Mouse (Mus musculus) kidney, postnatal 0 days (tissue): ENCODE measurements around the gene Ppdpf. TPM values are rescaled to one million over a fixed set of nuclear protein-coding genes. Genes with fewer than 3 reads are reported as not detected.

Experiments
- ATAC-seq: fragments of 200-750 bp; cut with Nextera tagmentation; replicated peaks from 2 replicates; pipeline ENCODE4 v1.8.0; 2017; ENCODE audit warnings: low read depth, moderate number of reproducible peaks, moderate TSS enrichment, moderate library complexity; ENCODE audit not compliant: low FRiP score
- DNase-seq: peaks from one replicate; pipeline ENCODE4 v3.0.0-alpha.2; 2016; ENCODE audit warnings: low spot score
- H3K27ac ChIP-seq: fragments of 300-500 bp; sonication (generic); 2 replicates; pipeline ENCODE4 v1.5.1; 2014; ENCODE audit warnings: mild to moderate bottlenecking
- H3K27me3 ChIP-seq: fragments of 300-500 bp; sonication (generic); 2 replicates; pipeline ENCODE4 v1.6.1; 2014; ENCODE audit warnings: low read length, mixed read lengths; ENCODE audit not compliant: insufficient read depth
- H3K36me3 ChIP-seq: fragments of 300-500 bp; sonication (generic); 2 replicates; pipeline ENCODE4 v1.6.1; 2014; ENCODE audit warnings: low read length, mixed read lengths; ENCODE audit not compliant: insufficient read depth
- H3K4me1 ChIP-seq: fragments of 300-500 bp; sonication (generic); replicated peaks from 2 replicates; pipeline ENCODE4 v1.6.1; 2014; ENCODE audit warnings: antibody characterized with exemption, low read length, mixed read lengths; ENCODE audit not compliant: insufficient read depth
- H3K4me2 ChIP-seq: fragments of 300-500 bp; sonication (generic); 2 replicates; pipeline ENCODE4 v1.6.1; 2014; ENCODE audit warnings: mild to moderate bottlenecking, low read length, moderate library complexity, mixed read lengths
- H3K4me3 ChIP-seq: fragments of 300-500 bp; sonication (generic); replicated peaks from 2 replicates; pipeline ENCODE4 v1.5.1; 2014; ENCODE audit warnings: low read depth, low read length
- H3K9ac ChIP-seq: fragments of 300-500 bp; sonication (generic); 2 replicates; pipeline ENCODE4 v1.6.1; 2014; ENCODE audit warnings: low read depth, low read length
- H3K9me3 ChIP-seq: fragments of 300-500 bp; sonication (generic); replicated peaks from 2 replicates; pipeline ENCODE4 v1.6.1; 2016; ENCODE audit warnings: low read length, inconsistent platforms, mixed read lengths
- CTCF ChIP-seq: IDR thresholded peaks from 2 replicates; pipeline ENCODE4 v1.5.1; 2016; ENCODE audit warnings: antibody characterized with exemption, low read depth, mild to moderate bottlenecking, moderate library complexity
- WGBS: fragments of 180-500 bp; shearing (Covaris S2); extraction: QIAGEN DNeasy Blood & Tissue Kit; methylation state at CpG from one replicate; pipeline ENCODE4 v1.1.7; 2014; 5-methylcytosine and 5-hydroxymethylcytosine counted together
- polyA plus RNA-seq: library from polyadenylated mRNA; unstranded; fragments of >200 nt; fragmentation: Nextera tagmentation; extraction: Ambion mirVana; gene quantifications from 2 replicates; pipeline ENCODE4 v1.2.1, GENCODE M21; 2015

The Ppdpf gene
- polyA plus RNA-seq, 1 experiment from 2014 or later = 278 TPM

DNA sequence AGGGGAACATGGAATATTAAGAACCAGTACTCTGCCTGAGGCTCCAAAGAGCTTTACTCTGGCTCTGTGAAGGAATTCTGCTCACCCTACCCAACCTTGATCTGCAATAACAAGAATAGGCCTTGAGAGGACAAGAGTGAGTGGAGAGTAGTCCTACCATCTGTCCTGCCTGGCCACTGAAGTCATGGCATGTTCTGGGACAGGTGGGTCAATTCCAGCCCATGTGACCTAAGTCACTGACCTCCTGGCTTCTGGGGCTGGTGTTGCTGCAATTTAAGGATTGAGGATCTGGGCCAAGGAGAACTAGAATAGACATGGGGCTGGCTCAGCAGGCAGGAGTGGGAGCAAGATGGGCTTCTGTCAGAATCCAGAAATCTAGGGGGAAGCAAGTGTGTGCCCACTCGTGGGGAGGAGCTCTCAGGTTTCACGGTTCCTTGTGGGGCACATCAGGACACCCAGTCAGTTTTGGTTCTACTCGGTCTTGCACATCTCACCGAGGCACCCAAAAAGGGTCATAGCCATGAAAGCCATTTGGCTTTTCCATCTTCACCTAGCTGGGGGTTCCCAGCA, 40.0 kb upstream of the Ppdpf start:
- no peak for TF ChIP-seq CTCF
- WGBS = 46% methylated on average over 4 of the region's 4 CpGs
- H3K4me3 ChIP-seq = no peak overlapping the region
- 0 out of 2 replicates have a peak, but pooled peaks cover 15% of the 10 kb centered on the region for H3K27me3 ChIP-seq
- H3K9me3 ChIP-seq = no peaks in the 10 kb centered on the region
- H3K27ac ChIP-seq = no peak overlapping the region
- 0 out of 2 replicates have a peak, but pooled peaks cover 5% of the 10 kb centered on the region for H3K4me1 ChIP-seq
- DNase-seq = no peak
- H3K4me2 ChIP-seq = peak overlapping the region; percentile 88
- ATAC-seq = no peak
- no peak overlapping the region for H3K9ac ChIP-seq
- H3K36me3 ChIP-seq = no peaks in the 10 kb centered on the region

DNA sequence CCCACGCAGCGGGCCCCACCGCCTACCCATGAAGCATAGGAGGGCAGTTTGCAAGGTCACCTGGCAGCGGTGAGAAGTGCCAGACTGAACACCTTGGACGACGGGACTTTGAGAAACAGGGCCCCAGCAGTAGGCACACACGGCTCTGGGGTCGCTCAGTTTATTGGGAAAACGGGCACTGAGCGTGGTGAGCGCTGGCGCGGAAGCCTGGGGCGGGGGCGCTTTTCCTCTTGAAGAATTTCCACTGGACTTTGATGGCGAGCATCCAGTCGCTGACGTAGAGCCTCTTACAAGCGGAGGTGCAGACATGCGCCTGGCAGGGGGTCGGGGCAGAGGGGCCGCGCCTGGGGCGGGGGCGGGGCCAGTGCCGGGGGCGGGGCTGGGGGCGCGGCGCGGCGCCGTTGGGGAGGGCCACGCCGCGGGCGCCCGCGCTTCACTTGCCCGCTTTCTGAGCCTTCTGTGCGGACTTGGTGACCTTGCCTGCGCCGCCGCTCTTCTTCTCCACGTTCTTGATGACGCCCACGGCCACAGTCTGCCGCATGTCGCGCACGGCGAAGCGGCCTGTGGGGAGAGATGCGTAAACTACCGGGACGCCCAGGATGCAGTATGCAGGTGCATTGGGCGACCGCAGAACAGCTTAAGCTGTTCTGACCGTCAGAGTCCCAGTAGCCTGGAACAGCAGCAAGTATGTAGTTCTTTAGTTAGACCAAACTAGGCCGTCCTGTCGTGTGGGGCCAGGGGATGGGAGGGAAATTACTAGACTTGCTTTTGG, 39.3 kb upstream of the Ppdpf start:
- ATAC-seq (no peak), DNase-seq (peak; percentile 31)
- Histone ChIP-seq H3K4me3 (peak overlapping the region; percentile 39), H3K36me3 (no peaks in the 10 kb centered on the region), H3K4me1 (0 out of 2 replicates have a peak, but pooled peaks cover 5% of the 10 kb centered on the region), H3K9ac (0 out of 2 replicates have a peak overlapping the region, but pooled peaks have one; percentile 13), H3K27me3 (0 out of 2 replicates have a peak, but pooled peaks cover 15% of the 10 kb centered on the region), H3K4me2 (peak overlapping the region; percentile 88), H3K27ac (no peak overlapping the region), H3K9me3 (no peaks in the 10 kb centered on the region)
- no peak for TF ChIP-seq CTCF
- WGBS = under 1% methylated on average over 43 of the region's 61 CpGs

DNA sequence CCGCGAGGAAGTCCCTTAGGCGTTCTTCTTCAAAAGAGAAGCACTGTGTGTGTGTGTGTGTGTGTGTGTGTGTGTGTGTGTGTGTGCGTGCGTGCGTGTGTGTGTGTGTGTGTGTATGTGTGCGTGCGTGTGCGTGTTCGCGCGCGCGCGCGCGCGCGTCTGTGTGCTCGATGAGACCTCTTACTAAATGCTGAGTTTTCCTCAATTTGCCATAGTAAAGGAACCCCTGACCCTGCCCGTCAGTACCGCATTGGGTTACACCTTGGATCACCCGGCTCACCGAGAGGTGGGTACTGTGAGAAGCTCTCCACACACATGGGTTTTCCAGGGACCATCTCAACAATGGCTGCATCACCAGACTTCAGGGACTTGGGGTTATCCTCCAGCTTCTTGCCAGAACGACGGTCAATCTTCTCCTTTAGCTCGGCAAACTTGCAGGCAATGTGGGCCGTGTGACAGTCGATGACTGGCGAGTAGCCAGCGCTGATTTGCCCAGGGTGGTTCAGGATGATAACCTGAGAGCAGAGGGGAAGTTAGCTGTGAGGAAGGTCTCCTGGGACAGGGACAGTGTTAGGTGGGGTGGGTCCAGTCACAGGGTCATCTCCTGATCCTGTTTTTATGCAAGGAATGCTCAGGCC, 38.6 kb upstream of the Ppdpf start:
- whole genome bisulfite sequencing = 11% methylated on average over 31 of the region's 31 CpGs
- H3K4me1 ChIP-seq = 0 out of 2 replicates have a peak, but pooled peaks cover 5% of the 10 kb centered on the region

GRCm38 (mm10) chr2:181150281-181150680, 36.8 kb upstream of the Ppdpf start:
- DNase-seq (no peak), ATAC-seq (no peak)
- Histone ChIP-seq H3K9me3 (no peaks in the 10 kb centered on the region), H3K9ac (no peak overlapping the region), H3K4me1 (0 out of 2 replicates have a peak, but pooled peaks cover 3% of the 10 kb centered on the region), H3K27me3 (0 out of 2 replicates have a peak, but pooled peaks cover 15% of the 10 kb centered on the region), H3K4me3 (no peak overlapping the region), H3K4me2 (no peak overlapping the region), H3K27ac (no peak overlapping the region), H3K36me3 (no peaks in the 10 kb centered on the region)
- no peak for TF ChIP-seq CTCF
- 64% methylated on average over 6 of the region's 6 CpGs for WGBS

More for the DNA sequence above, 38.6 kb upstream of the Ppdpf start:
- TF ChIP-seq CTCF = no peak
- ATAC-seq (no peak), DNase-seq (no peak)
- peak overlapping the region; percentile 39 for H3K4me3 ChIP-seq
- 0 out of 2 replicates have a peak, but pooled peaks cover 15% of the 10 kb centered on the region for H3K27me3 ChIP-seq
- no peak overlapping the region for H3K9ac ChIP-seq
- H3K9me3 ChIP-seq = no peaks in the 10 kb centered on the region
- no peak overlapping the region for H3K27ac ChIP-seq
- peak overlapping the region; percentile 88 for H3K4me2 ChIP-seq
- H3K36me3 ChIP-seq = no peaks in the 10 kb centered on the region

- WGBS = 95% methylated on average over 17 of the region's 17 CpGs
- Histone ChIP-seq H3K27me3 (peaks cover 24% of the 10 kb centered on the region), H3K27ac (no peak overlapping the region), H3K9ac (no peak overlapping the region), H3K4me3 (no peak overlapping the region), H3K9me3 (no peaks in the 10 kb centered on the region), H3K4me1 (0 out of 2 replicates have a peak, but pooled peaks cover 3% of the 10 kb centered on the region), H3K36me3 (no peaks in the 10 kb centered on the region), H3K4me2 (no peak overlapping the region)
- DNase-seq (no peak), ATAC-seq (no peak)
- no peak for TF ChIP-seq CTCF
Observed at GRCm38 (mm10) chr2:181152701-181153100, 34.3 kb upstream of the Ppdpf start.

- H3K4me3 ChIP-seq = no peak overlapping the region
- peaks cover 21% of the 10 kb centered on the region for H3K27me3 ChIP-seq
- H3K36me3 ChIP-seq = no peaks in the 10 kb centered on the region
- H3K4me2 ChIP-seq = no peak overlapping the region
- no peaks in the 10 kb centered on the region for H3K4me1 ChIP-seq
- ATAC-seq (no peak), DNase-seq (no peak)
- no peaks in the 10 kb centered on the region for H3K9me3 ChIP-seq
- 85% methylated on average over 1 of the region's 1 CpGs for WGBS
- no peak overlapping the region for H3K27ac ChIP-seq
- TF ChIP-seq CTCF = no peak
- no peak overlapping the region for H3K9ac ChIP-seq
Observed at GRCm38 (mm10) chr2:181153131-181153530, 33.9 kb upstream of the Ppdpf start.
